Comparison of ENCODE assay signal across 10 mouse cellular contexts in genomic region chr17:31281830-31282686, GRCm38 (mm10). TPM values are rescaled to one million over a fixed set of nuclear protein-coding genes. Genes with fewer than 3 reads are reported as not detected.
DNase-seq lines count a peak whose midpoint lies in the region; ATAC-seq and TF ChIP-seq lines count a peak whose summit lies in the region.
"Had no signal": no experiment of that assay in that cellular context is flagged by ENCODE, and none has a peak within 500 bp of the region (broad histone marks: within the 10 kb centered on the region; RNA-seq: fewer than 3 reads in every experiment).

No protein-coding gene starts in this region.

- WGBS in hindbrain, embryonic 15.5 days = 41% methylated on average over 19 of the region's 19 CpGs
- WGBS in hindbrain, embryonic 11.5 days = 49% methylated on average over 19 of the region's 19 CpGs
- WGBS in bone marrow, adult 2 months = 39% methylated on average over 19 of the region's 19 CpGs
- WGBS in midbrain, embryonic 12.5 days = 36% methylated on average over 19 of the region's 19 CpGs

- no peak for DNase-seq in hindbrain, embryonic 11.5 days (ENCODE audit: low spot score)
- DNase-seq in adrenal gland, postnatal 25 days = no peak
- no peak for DNase-seq in kidney, adult 18-20 months
- DNase-seq: kidney, adult 9 months; thymus, adult 2 months had no signal

- no peaks in the 10 kb centered on the region for H3K27me3 ChIP-seq in hindbrain, embryonic 15.5 days
- no peaks in the 10 kb centered on the region for H3K27me3 ChIP-seq in hindbrain, embryonic 11.5 days (ENCODE audit: control insufficient read depth, insufficient read depth, low read length)
- H3K27me3 ChIP-seq in E14TG2a.4 (ENCODE audit: insufficient read depth, low read length) = no peaks in the 10 kb centered on the region
- peaks cover 10% of the 10 kb centered on the region; the same call in 1 of the 2 replicates for H3K27me3 ChIP-seq in midbrain, embryonic 12.5 days

- ATAC-seq in hindbrain, embryonic 15.5 days (ENCODE audit: low FRiP score, low read depth) = no peak
- ATAC-seq in hindbrain, embryonic 11.5 days (ENCODE audit: low FRiP score) = no peak
- no peak for ATAC-seq in midbrain, embryonic 12.5 days (ENCODE audit: low FRiP score, low read depth)

- H3K4me2 ChIP-seq in hindbrain, embryonic 15.5 days = peak overlapping the region; percentile 13; the same call in 1 of the 2 replicates
- no peak overlapping the region for H3K4me2 ChIP-seq in hindbrain, embryonic 11.5 days (replicated peaks; ENCODE audit: low read depth, low read length)
- H3K4me2 ChIP-seq in midbrain, embryonic 12.5 days (replicated peaks) = peak overlapping the region; percentile 9; the same call in 1 of the 2 replicates

- peaks cover 12% of the 10 kb centered on the region for H3K4me1 ChIP-seq in hindbrain, embryonic 15.5 days (replicated peaks)
- no peaks in the 10 kb centered on the region; the same call in 1 of the 2 replicates for H3K4me1 ChIP-seq in hindbrain, embryonic 11.5 days (replicated peaks; ENCODE audit: control insufficient read depth, insufficient read depth, low read length)
- H3K4me1 ChIP-seq in E14TG2a.4 (replicated peaks; ENCODE audit: low read depth, low read length) = peaks cover 63% of the 10 kb centered on the region
- peaks cover 2% of the 10 kb centered on the region for H3K4me1 ChIP-seq in bone marrow, adult 2 months (ENCODE audit: control insufficient read depth, insufficient read depth, low read length)
- H3K4me1 ChIP-seq in midbrain, embryonic 12.5 days = peaks cover 18% of the 10 kb centered on the region

- H3K36me3 ChIP-seq in hindbrain, embryonic 15.5 days = no peaks in the 10 kb centered on the region
- no peaks in the 10 kb centered on the region for H3K36me3 ChIP-seq in hindbrain, embryonic 11.5 days (ENCODE audit: control insufficient read depth, insufficient read depth, low read length)
- H3K36me3 ChIP-seq in E14TG2a.4 (ENCODE audit: insufficient read depth, low read length) = no peaks in the 10 kb centered on the region
- H3K36me3 ChIP-seq in midbrain, embryonic 12.5 days = no peaks in the 10 kb centered on the region
- H3K36me3 ChIP-seq: heart, embryonic 10.5 days had no signal

- no peak overlapping the region for H3K4me3 ChIP-seq in hindbrain, embryonic 15.5 days
- H3K4me3 ChIP-seq in hindbrain, embryonic 11.5 days (ENCODE audit: low read depth, low read length) = no peak overlapping the region
- peak overlapping the region; percentile 39 for H3K4me3 ChIP-seq in E14TG2a.4 (replicated peaks; ENCODE audit: low read length)
- no peak overlapping the region for H3K4me3 ChIP-seq in bone marrow, adult 2 months (replicated peaks; ENCODE audit: control insufficient read depth, low read depth, low read length)
- H3K4me3 ChIP-seq in midbrain, embryonic 12.5 days = no peak overlapping the region
- H3K4me3 ChIP-seq: heart, embryonic 10.5 days had no signal

- no peak overlapping the region for H3K27ac ChIP-seq in hindbrain, embryonic 15.5 days (replicated peaks)
- no peak overlapping the region for H3K27ac ChIP-seq in hindbrain, embryonic 11.5 days (ENCODE audit: low read depth, low read length)
- peak overlapping the region; percentile 23 for H3K27ac ChIP-seq in bone marrow, adult 2 months (ENCODE audit: control insufficient read depth, insufficient read depth, low read depth, low read length, poor library complexity)
- H3K27ac ChIP-seq in midbrain, embryonic 12.5 days (replicated peaks) = no peak overlapping the region
- H3K27ac ChIP-seq: heart, embryonic 10.5 days had no signal

- no peak for TF ChIP-seq POLR2A in bone marrow, adult 2 months (IDR thresholded peaks at IDR 0.05; ENCODE audit: borderline replicate concordance, control insufficient read depth, low read depth, low read length)

- no peaks in the 10 kb centered on the region for H3K9me3 ChIP-seq in hindbrain, embryonic 15.5 days
- no peaks in the 10 kb centered on the region for H3K9me3 ChIP-seq in hindbrain, embryonic 11.5 days (ENCODE audit: control insufficient read depth, low read length)
- no peaks in the 10 kb centered on the region for H3K9me3 ChIP-seq in E14TG2a.4 (ENCODE audit: low read length)
- no peaks in the 10 kb centered on the region for H3K9me3 ChIP-seq in midbrain, embryonic 12.5 days
- H3K9me3 ChIP-seq: heart, embryonic 10.5 days had no signal

- TF ChIP-seq CTCF in E14TG2a.4 (conservative IDR thresholded peaks at IDR 0.05; ENCODE audit: low read length) = no peak
- TF ChIP-seq CTCF in bone marrow, adult 2 months (IDR thresholded peaks at IDR 0.05; ENCODE audit: control insufficient read depth, insufficient read depth, low read length) = 0 out of 2 replicates have a peak, but pooled peaks have one; percentile 9

- no peak overlapping the region for H3K9ac ChIP-seq in hindbrain, embryonic 15.5 days
- no peak overlapping the region for H3K9ac ChIP-seq in hindbrain, embryonic 11.5 days (ENCODE audit: low read depth, low read length)
- no peak overlapping the region for H3K9ac ChIP-seq in midbrain, embryonic 12.5 days (replicated peaks)

RNA-seq across cellular contexts. Expression of gene Slc37a1, which starts 4.5 kb away (rescaled TPM):
- 9.4 and 13.4 TPM in 2 replicates for polyA plus RNA-seq in hindbrain, embryonic 15.5 days (2015; fragmentation: Nextera tagmentation; extraction: Ambion mirVana)
- 13.0 and 13.3 TPM in 2 replicates for polyA plus RNA-seq in hindbrain, embryonic 11.5 days (2014; fragmentation: Nextera tagmentation; extraction: Ambion mirVana)
- 5.5 and 21.9 TPM in 2 replicates for polyA plus RNA-seq in bone marrow, adult 2 months (2011; ENCODE audit: insufficient read depth, insufficient read length, low replicate concordance, missing spikeins)
- 9.3 and 10.2 TPM in 2 replicates for polyA plus RNA-seq in midbrain, embryonic 12.5 days (2016; fragmentation: Nextera tagmentation; extraction: Ambion mirVana)
- 15.5 and 16.3 TPM in 2 replicates for total RNA-seq in adrenal gland, postnatal 25 days (2021)

RNA-seq across cellular contexts. Expression of gene Rsph1, which starts 4.9 kb away (rescaled TPM):
- 5.9 and 7.5 TPM in 2 replicates for polyA plus RNA-seq in hindbrain, embryonic 15.5 days (2015; fragmentation: Nextera tagmentation; extraction: Ambion mirVana)
- polyA plus RNA-seq in hindbrain, embryonic 11.5 days (2014; fragmentation: Nextera tagmentation; extraction: Ambion mirVana) = 5.1 TPM in 2 replicates
- 5.8 and 10.4 TPM in 2 replicates for polyA plus RNA-seq in bone marrow, adult 2 months (2011; ENCODE audit: insufficient read depth, insufficient read length, low replicate concordance, missing spikeins)
- 0.99 and 1.3 TPM in 2 replicates for polyA plus RNA-seq in midbrain, embryonic 12.5 days (2016; fragmentation: Nextera tagmentation; extraction: Ambion mirVana)
- 4.3 and 6.4 TPM in 2 replicates for total RNA-seq in adrenal gland, postnatal 25 days (2021)
